Mouse (Mus musculus): Measurements from ENCODE around the gene Pgm2l1. TPM values are rescaled to one million over a fixed set of nuclear protein-coding genes. Genes with fewer than 3 reads are reported as not detected.

Gene Pgm2l1
- total RNA-seq, 1 experiment = 6.7 TPM

DNA sequence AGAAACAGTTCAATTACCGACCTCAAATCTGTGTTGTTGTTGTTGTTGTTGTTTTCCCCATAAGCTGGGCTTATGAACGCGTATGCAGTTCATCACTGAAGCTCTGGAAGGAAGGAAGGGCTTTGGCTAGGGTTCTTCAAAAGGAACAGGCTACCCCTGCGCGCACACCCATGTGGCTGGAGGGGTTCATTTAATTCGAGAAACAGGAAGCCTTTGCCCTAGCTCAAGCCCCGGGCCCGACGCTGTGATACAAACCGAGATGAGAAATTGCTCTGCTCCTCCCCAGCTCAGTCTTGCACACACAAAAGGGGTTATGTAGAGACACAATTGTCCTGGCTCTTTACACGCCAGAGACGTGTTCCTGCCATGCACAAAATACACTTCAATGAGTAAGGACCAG is 83.1 kb downstream of the Pgm2l1 start:
- Histone ChIP-seq H3K4me1 (ENCODE audit: control insufficient read depth in 2 of 2, insufficient read depth in 2 of 2, low read length in 2 of 2, poor library complexity in 1 of 2) (no peaks in the 10 kb centered on the region), H3K27ac (ENCODE audit: insufficient read depth, low read depth, low read length, poor library complexity, severe bottlenecking) (no peak overlapping the region), H3K9me3 (ENCODE audit: control insufficient read depth, insufficient read depth, low read depth, low read length) (no peaks in the 10 kb centered on the region), H3K36me3 (ENCODE audit: control insufficient read depth, insufficient read depth, low read length, poor library complexity, severe bottlenecking) (no peaks in the 10 kb centered on the region), H3K9ac (ENCODE audit: insufficient read depth, low read depth, low read length, poor library complexity, severe bottlenecking) (no peak overlapping the region), H3K4me3 (ENCODE audit: insufficient read depth in 1 of 2, low read depth in 1 of 2, low read length in 2 of 2, poor library complexity in 1 of 2, severe bottlenecking in 1 of 2) (no peak overlapping the region)
- in situ Hi-C loops (cut with MboI; ENCODE audit: low sequenced_read_pairs in 2 of 2, unreplicated experiment in 2 of 2) = no loop called here
- DNase-seq (ENCODE audit: low read depth, low spot score) = no peak
- TF ChIP-seq CHD2 (IDR thresholded peaks at IDR 0.05; ENCODE audit: low read depth, low read length) (no peak), MAFK (IDR thresholded peaks at IDR 0.05; ENCODE audit: insufficient read depth, low read depth, low read length) (no peak), HCFC1 (IDR thresholded peaks at IDR 0.05; ENCODE audit: borderline replicate concordance, insufficient read depth, low read length) (no peak), ZNF384 (IDR thresholded peaks at IDR 0.05; ENCODE audit: low read depth, low read length) (no peak), ZC3H11A (IDR thresholded peaks at IDR 0.05; ENCODE audit: borderline replicate concordance, low read depth, low read length) (no peak)

DNA sequence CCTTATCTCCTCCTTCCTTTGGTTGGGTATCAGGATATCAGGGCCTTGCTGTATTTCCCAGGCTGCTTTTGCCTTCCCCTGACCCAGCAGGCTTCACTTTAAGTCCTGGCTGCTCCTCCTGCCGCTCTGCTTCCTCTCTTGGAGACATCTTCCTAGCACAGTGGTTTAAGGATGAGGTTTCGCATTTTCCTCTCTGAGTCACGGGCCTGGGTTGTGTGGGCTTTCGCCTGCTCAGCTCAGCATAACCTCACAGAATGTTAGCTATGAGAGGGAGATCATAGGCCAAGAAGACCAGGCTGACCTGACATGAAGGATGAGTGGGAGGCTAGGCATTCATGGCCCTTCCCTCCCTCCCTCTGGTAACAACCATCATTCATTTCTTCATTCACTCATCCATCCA is 85.5 kb downstream of the Pgm2l1 start:
- Histone ChIP-seq H3K4me1 (ENCODE audit: control insufficient read depth in 2 of 2, insufficient read depth in 2 of 2, low read length in 2 of 2, poor library complexity in 1 of 2) (no peaks in the 10 kb centered on the region), H3K36me3 (ENCODE audit: control insufficient read depth, insufficient read depth, low read length, poor library complexity, severe bottlenecking) (no peaks in the 10 kb centered on the region), H3K9me3 (ENCODE audit: control insufficient read depth, insufficient read depth, low read depth, low read length) (no peaks in the 10 kb centered on the region), H3K9ac (ENCODE audit: insufficient read depth, low read depth, low read length, poor library complexity, severe bottlenecking) (no peak overlapping the region), H3K4me3 (ENCODE audit: insufficient read depth in 1 of 2, low read depth in 1 of 2, low read length in 2 of 2, poor library complexity in 1 of 2, severe bottlenecking in 1 of 2) (no peak overlapping the region), H3K27ac (ENCODE audit: insufficient read depth, low read depth, low read length, poor library complexity, severe bottlenecking) (no peak overlapping the region)
- TF ChIP-seq ZC3H11A (IDR thresholded peaks at IDR 0.05; ENCODE audit: borderline replicate concordance, low read depth, low read length) (no peak), ZNF384 (IDR thresholded peaks at IDR 0.05; ENCODE audit: low read depth, low read length) (no peak), HCFC1 (IDR thresholded peaks at IDR 0.05; ENCODE audit: borderline replicate concordance, insufficient read depth, low read length) (no peak), CHD2 (IDR thresholded peaks at IDR 0.05; ENCODE audit: low read depth, low read length) (no peak), MAFK (IDR thresholded peaks at IDR 0.05; ENCODE audit: insufficient read depth, low read depth, low read length) (no peak)
- in situ Hi-C loops (cut with MboI; ENCODE audit: low sequenced_read_pairs in 2 of 2, unreplicated experiment in 2 of 2) = no loop called here
- no peak for DNase-seq (ENCODE audit: low read depth, low spot score)

DNA sequence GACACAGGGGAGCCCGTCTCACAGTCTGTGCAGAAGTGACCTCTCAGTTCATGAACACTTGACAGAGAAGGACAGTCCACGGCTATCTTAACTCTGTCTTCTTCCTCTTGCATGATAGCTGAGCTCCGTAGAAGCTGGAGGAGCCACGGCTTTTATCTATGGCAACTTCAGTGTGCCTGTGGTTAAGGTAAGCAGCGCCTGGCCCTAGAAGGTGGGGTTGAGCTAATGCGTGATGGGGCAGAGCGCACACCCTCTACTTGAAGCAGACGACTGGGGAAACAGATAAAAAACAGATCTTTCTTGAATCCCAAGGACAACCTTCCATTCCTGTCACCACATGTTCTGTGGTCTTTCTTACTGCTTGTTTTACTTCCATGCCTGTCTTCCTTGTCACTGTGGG is 89.7 kb downstream of the Pgm2l1 start:
- no peak for DNase-seq (ENCODE audit: low read depth, low spot score)
- H3K27ac ChIP-seq (ENCODE audit: insufficient read depth, low read depth, low read length, poor library complexity, severe bottlenecking) = no peak overlapping the region
- no peaks in the 10 kb centered on the region for H3K36me3 ChIP-seq (ENCODE audit: control insufficient read depth, insufficient read depth, low read length, poor library complexity, severe bottlenecking)
- no peaks in the 10 kb centered on the region for H3K9me3 ChIP-seq (ENCODE audit: control insufficient read depth, insufficient read depth, low read depth, low read length)
- no peak for TF ChIP-seq CHD2 (IDR thresholded peaks at IDR 0.05; ENCODE audit: low read depth, low read length)
- no peak for TF ChIP-seq HCFC1 (IDR thresholded peaks at IDR 0.05; ENCODE audit: borderline replicate concordance, insufficient read depth, low read length)
- TF ChIP-seq ZNF384 (IDR thresholded peaks at IDR 0.05; ENCODE audit: low read depth, low read length) = no peak
- TF ChIP-seq MAFK (IDR thresholded peaks at IDR 0.05; ENCODE audit: insufficient read depth, low read depth, low read length) = no peak
- TF ChIP-seq ZC3H11A (IDR thresholded peaks at IDR 0.05; ENCODE audit: borderline replicate concordance, low read depth, low read length) = no peak
- no peak overlapping the region for H3K4me3 ChIP-seq (ENCODE audit: insufficient read depth in 1 of 2, low read depth in 1 of 2, low read length in 2 of 2, poor library complexity in 1 of 2, severe bottlenecking in 1 of 2)
- in situ Hi-C loops (cut with MboI; ENCODE audit: low sequenced_read_pairs in 2 of 2, unreplicated experiment in 2 of 2) = no loop called here
- H3K4me1 ChIP-seq (ENCODE audit: control insufficient read depth in 2 of 2, insufficient read depth in 2 of 2, low read length in 2 of 2, poor library complexity in 1 of 2) = no peaks in the 10 kb centered on the region
- no peak overlapping the region for H3K9ac ChIP-seq (ENCODE audit: insufficient read depth, low read depth, low read length, poor library complexity, severe bottlenecking)

DNA sequence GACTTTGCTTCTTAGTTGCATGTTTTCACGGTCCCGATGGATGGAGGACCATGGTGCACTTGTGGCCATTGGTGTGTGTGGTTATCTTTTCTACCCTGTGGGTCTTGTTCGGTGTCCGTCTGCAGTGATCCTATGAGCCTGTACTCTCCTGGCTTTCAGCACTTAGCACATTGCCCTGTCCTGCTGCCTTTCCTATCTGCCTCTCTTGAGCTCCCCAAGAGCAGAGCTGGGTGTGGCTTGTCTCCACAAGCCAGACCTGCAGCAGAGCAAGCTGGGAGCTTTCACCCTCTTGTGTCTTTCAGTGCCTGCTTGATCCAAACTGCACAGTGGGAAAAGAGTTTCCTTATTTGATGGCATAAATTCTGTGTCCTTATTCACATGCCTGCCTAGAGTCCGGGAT is 90.3 kb downstream of the Pgm2l1 start:
- Histone ChIP-seq H3K9me3 (ENCODE audit: control insufficient read depth, insufficient read depth, low read depth, low read length) (no peaks in the 10 kb centered on the region), H3K4me3 (ENCODE audit: insufficient read depth in 1 of 2, low read depth in 1 of 2, low read length in 2 of 2, poor library complexity in 1 of 2, severe bottlenecking in 1 of 2) (no peak overlapping the region), H3K4me1 (ENCODE audit: control insufficient read depth in 2 of 2, insufficient read depth in 2 of 2, low read length in 2 of 2, poor library complexity in 1 of 2) (no peaks in the 10 kb centered on the region), H3K36me3 (ENCODE audit: control insufficient read depth, insufficient read depth, low read length, poor library complexity, severe bottlenecking) (no peaks in the 10 kb centered on the region), H3K9ac (ENCODE audit: insufficient read depth, low read depth, low read length, poor library complexity, severe bottlenecking) (no peak overlapping the region), H3K27ac (ENCODE audit: insufficient read depth, low read depth, low read length, poor library complexity, severe bottlenecking) (no peak overlapping the region)
- TF ChIP-seq MAFK (IDR thresholded peaks at IDR 0.05; ENCODE audit: insufficient read depth, low read depth, low read length) (no peak), ZNF384 (IDR thresholded peaks at IDR 0.05; ENCODE audit: low read depth, low read length) (no peak), ZC3H11A (IDR thresholded peaks at IDR 0.05; ENCODE audit: borderline replicate concordance, low read depth, low read length) (no peak)
- no peak for DNase-seq (ENCODE audit: low read depth, low spot score)
- in situ Hi-C loops (cut with MboI; ENCODE audit: low sequenced_read_pairs in 2 of 2, unreplicated experiment in 2 of 2) = no loop called here

DNA sequence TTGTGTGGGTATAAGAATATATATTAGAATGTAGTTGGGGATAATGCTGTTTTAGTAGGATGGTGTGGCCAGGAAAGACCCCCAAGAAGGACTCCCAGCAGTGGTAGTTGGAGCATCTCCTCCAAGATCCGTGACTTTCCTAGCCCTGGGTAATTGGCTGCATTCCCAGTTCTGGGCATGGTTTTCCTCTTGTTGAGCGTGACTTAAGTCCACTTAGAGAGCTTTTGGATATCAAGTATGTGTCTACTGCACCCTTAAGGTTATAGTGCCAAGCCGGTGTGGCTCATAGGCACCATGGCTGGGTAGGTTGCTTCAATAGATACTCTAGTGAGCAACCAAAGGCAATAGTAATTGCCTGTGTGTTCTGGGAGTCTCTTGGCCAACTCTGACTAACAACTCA is 96.5 kb downstream of the Pgm2l1 start:
- Histone ChIP-seq H3K4me3 (ENCODE audit: insufficient read depth in 1 of 2, low read depth in 1 of 2, low read length in 2 of 2, poor library complexity in 1 of 2, severe bottlenecking in 1 of 2) (no peak overlapping the region), H3K9ac (ENCODE audit: insufficient read depth, low read depth, low read length, poor library complexity, severe bottlenecking) (no peak overlapping the region), H3K36me3 (ENCODE audit: control insufficient read depth, insufficient read depth, low read length, poor library complexity, severe bottlenecking) (peaks cover 6% of the 10 kb centered on the region), H3K4me1 (ENCODE audit: control insufficient read depth in 2 of 2, insufficient read depth in 2 of 2, low read length in 2 of 2, poor library complexity in 1 of 2) (no peaks in the 10 kb centered on the region), H3K9me3 (ENCODE audit: control insufficient read depth, insufficient read depth, low read depth, low read length) (no peaks in the 10 kb centered on the region), H3K27ac (ENCODE audit: insufficient read depth, low read depth, low read length, poor library complexity, severe bottlenecking) (no peak overlapping the region)
- in situ Hi-C loops (cut with MboI; ENCODE audit: low sequenced_read_pairs in 2 of 2, unreplicated experiment in 2 of 2) = no loop called here
- DNase-seq (ENCODE audit: low read depth, low spot score) = no peak
- no peak for TF ChIP-seq MAFK (IDR thresholded peaks at IDR 0.05; ENCODE audit: insufficient read depth, low read depth, low read length)
- TF ChIP-seq HCFC1 (IDR thresholded peaks at IDR 0.05; ENCODE audit: borderline replicate concordance, insufficient read depth, low read length) = no peak
- TF ChIP-seq CHD2 (IDR thresholded peaks at IDR 0.05; ENCODE audit: low read depth, low read length) = no peak
